Mouse (Mus musculus) neural tube, embryonic 10.5 days (tissue): ENCODE results near the gene Sln.

Source experiments
- DNase-seq: peaks from one replicate; pipeline ENCODE4 v3.0.0-alpha.2; 2017; ENCODE audit warnings: low spot score; ENCODE audit errors: extremely low spot score

Gene Sln

GRCm38 (mm10) chr9:53903215-53903842 is 53.4 kb downstream of the Sln start:
- DNase-seq: no peak
